Mouse (Mus musculus) testis, adult 2 months (tissue): ENCODE results near the gene Tmem121.

ENCODE experiments used
- CTCF ChIP-seq: fragments of 200-500 bp; IDR thresholded peaks from 2 replicates; pipeline ENCODE4 v1.5.1; 2012; ENCODE audit warnings: low read depth, mild to moderate bottlenecking, inconsistent platforms, low read length, moderate library complexity; ENCODE audit not compliant: control insufficient read depth, insufficient read depth, insufficient replicate concordance
- POLR2A ChIP-seq: fragments of 200-500 bp; IDR thresholded peaks from 2 replicates; pipeline ENCODE4 v1.6.1; 2012; ENCODE audit warnings: low read depth, mild to moderate bottlenecking, inconsistent platforms, low read length, moderate library complexity; ENCODE audit not compliant: control insufficient read depth

GRCm38 (mm10) chr12:113152272-113152661 is 33.5 kb upstream of the Tmem121 start:
- TF ChIP-seq POLR2A (no peak), CTCF (no peak)
